In the genomic region with DNA sequence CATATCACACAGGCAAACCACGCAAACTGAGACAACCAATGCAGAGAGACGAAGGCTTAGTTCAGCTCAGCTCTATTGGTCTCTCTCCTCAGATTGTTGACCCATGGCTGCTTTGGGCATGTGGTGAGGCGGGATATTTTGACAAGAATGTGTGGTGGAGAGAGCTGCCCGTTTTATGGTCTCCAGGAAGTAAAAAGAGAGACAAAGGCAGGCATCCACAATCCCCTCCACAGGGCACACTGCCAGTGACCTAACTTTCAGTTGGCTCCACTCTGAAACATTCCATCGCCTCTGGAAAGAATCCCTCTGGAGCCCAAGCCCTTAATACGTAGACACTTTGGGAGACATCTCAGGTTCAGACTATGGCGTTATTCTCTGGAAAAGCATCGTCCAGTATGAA, we compare ENCODE assay signal across 10 mouse cellular contexts. TPM values are rescaled to one million over a fixed set of nuclear protein-coding genes. Genes with fewer than 3 reads are reported as not detected.
DNase-seq lines count a peak whose midpoint lies in the region; ATAC-seq and TF ChIP-seq lines count a peak whose summit lies in the region.
"Had no signal": no experiment of that assay in that cellular context is flagged by ENCODE, and none has a peak within 500 bp of the region (broad histone marks: within the 10 kb centered on the region; RNA-seq: fewer than 3 reads in every experiment).

No protein-coding gene starts in this region.

- H3K4me1 ChIP-seq in heart, embryonic 16.5 days (ENCODE audit: control insufficient read depth, insufficient read depth, low read length): peaks cover 8% of the 10 kb centered on the region
- peaks cover 22% of the 10 kb centered on the region for H3K4me1 ChIP-seq in limb, embryonic 12.5 days (replicated peaks)
- peaks cover 23% of the 10 kb centered on the region for H3K4me1 ChIP-seq in limb, embryonic 10.5 days
- H3K4me1 ChIP-seq in midbrain, embryonic 10.5 days: peaks cover 10% of the 10 kb centered on the region

- H3K9me3 ChIP-seq in heart, embryonic 16.5 days (replicated peaks; ENCODE audit: control insufficient read depth, low read length): no peaks in the 10 kb centered on the region
- no peaks in the 10 kb centered on the region for H3K9me3 ChIP-seq in limb, embryonic 12.5 days
- no peaks in the 10 kb centered on the region for H3K9me3 ChIP-seq in limb, embryonic 10.5 days (replicated peaks)
- H3K9me3 ChIP-seq in midbrain, embryonic 10.5 days (replicated peaks): no peaks in the 10 kb centered on the region
- H3K9me3 ChIP-seq: megakaryocyte, embryonic 14.5 days had no signal

- peak overlapping the region; percentile 45; the same call in 1 of the 2 replicates for H3K27ac ChIP-seq in heart, embryonic 16.5 days (ENCODE audit: low read length)
- H3K27ac ChIP-seq in limb, embryonic 12.5 days: 0 out of 2 replicates have a peak overlapping the region, but pooled peaks have one; percentile 5
- no peak overlapping the region for H3K27ac ChIP-seq in limb, embryonic 10.5 days
- H3K27ac ChIP-seq in midbrain, embryonic 10.5 days (replicated peaks): no peak overlapping the region

- H3K36me3 ChIP-seq in heart, embryonic 16.5 days (ENCODE audit: control insufficient read depth, insufficient read depth): no peaks in the 10 kb centered on the region
- no peaks in the 10 kb centered on the region for H3K36me3 ChIP-seq in limb, embryonic 12.5 days
- no peaks in the 10 kb centered on the region for H3K36me3 ChIP-seq in limb, embryonic 10.5 days
- no peaks in the 10 kb centered on the region for H3K36me3 ChIP-seq in midbrain, embryonic 10.5 days

- H3K4me2 ChIP-seq in heart, embryonic 16.5 days (ENCODE audit: low read depth, low read length): no peak overlapping the region
- H3K4me2 ChIP-seq in limb, embryonic 12.5 days: no peak overlapping the region

- TF ChIP-seq CTCF in brain, embryonic 14.5 days (IDR thresholded peaks at IDR 0.05; ENCODE audit: borderline replicate concordance, extremely low read depth, insufficient read depth, insufficient read length): no peak

- DNase-seq in heart, adult 9 months (ENCODE audit: low spot score in 2 of 2): no peak
- no peak for DNase-seq in limb, embryonic 10.5 days (ENCODE audit: low spot score)
- DNase-seq in brain, embryonic 14.5 days (ENCODE audit: low read depth): peak; percentile 53
- DNase-seq in lung, postnatal 14 days: peak; percentile 52
- DNase-seq in midbrain, embryonic 10.5 days (ENCODE audit: low spot score): no peak
- DNase-seq in thymus, postnatal 4 days: no peak
- DNase-seq: kidney, postnatal 14 days had no signal

- no peaks in the 10 kb centered on the region for H3K27me3 ChIP-seq in heart, embryonic 16.5 days (ENCODE audit: control insufficient read depth, insufficient read depth, low read length)
- no peaks in the 10 kb centered on the region for H3K27me3 ChIP-seq in limb, embryonic 12.5 days
- H3K27me3 ChIP-seq in limb, embryonic 10.5 days (ENCODE audit: low read depth, poor library complexity, severe bottlenecking): no peaks in the 10 kb centered on the region
- no peaks in the 10 kb centered on the region for H3K27me3 ChIP-seq in midbrain, embryonic 10.5 days (ENCODE audit: low read depth, poor library complexity, severe bottlenecking)

- no peak overlapping the region for H3K4me3 ChIP-seq in heart, embryonic 16.5 days (ENCODE audit: low read length)
- H3K4me3 ChIP-seq in limb, embryonic 12.5 days (replicated peaks): no peak overlapping the region
- H3K4me3 ChIP-seq in limb, embryonic 10.5 days: no peak overlapping the region
- H3K4me3 ChIP-seq in midbrain, embryonic 10.5 days: no peak overlapping the region
- H3K4me3 ChIP-seq: megakaryocyte, embryonic 14.5 days had no signal

- 47% methylated on average over 8 of the region's 8 CpGs for WGBS in heart, embryonic 16.5 days
- WGBS in limb, embryonic 12.5 days: 80% methylated on average over 8 of the region's 8 CpGs
- 81% methylated on average over 8 of the region's 8 CpGs for WGBS in limb, embryonic 10.5 days
- WGBS in midbrain, embryonic 10.5 days: 76% methylated on average over 8 of the region's 8 CpGs

- no peak overlapping the region for H3K9ac ChIP-seq in heart, embryonic 16.5 days (ENCODE audit: low read length)
- no peak overlapping the region for H3K9ac ChIP-seq in limb, embryonic 12.5 days (replicated peaks)

- TF ChIP-seq POLR2A in brain, embryonic 14.5 days (IDR thresholded peaks at IDR 0.05; ENCODE audit: borderline replicate concordance, extremely low read depth, insufficient read depth, insufficient read length, poor library complexity, severe bottlenecking): no peak

- no peak for ATAC-seq in heart, embryonic 16.5 days (replicated peaks; ENCODE audit: extremely low read depth, insufficient read depth, low FRiP score)
- ATAC-seq in limb, embryonic 12.5 days (ENCODE audit: insufficient number of reproducible peaks, insufficient read depth, low FRiP score, low TSS enrichment, low read depth): no peak

RNA-seq across cellular contexts. Expression of a gene that starts 10.8 kb away (rescaled TPM):
- 13.1 and 14.4 TPM in 2 replicates for polyA plus RNA-seq in heart, embryonic 16.5 days (2015; fragmentation: Nextera tagmentation; extraction: Ambion mirVana)
- 29.7 and 34.7 TPM in 2 replicates for polyA plus RNA-seq in limb, embryonic 12.5 days (2016; fragmentation: Nextera tagmentation; extraction: Ambion mirVana)
- polyA plus RNA-seq in limb, embryonic 10.5 days (2016; fragmentation: Nextera tagmentation; extraction: Ambion mirVana): 34.3 and 37.1 TPM in 2 replicates
- polyA plus RNA-seq in brain, embryonic 14.5 days (2012; rRNA removed): 32.0 and 34.8 TPM in 2 replicates
- polyA plus RNA-seq in midbrain, embryonic 10.5 days (2016; fragmentation: Nextera tagmentation; extraction: Ambion mirVana): 24.7 and 28.9 TPM in 2 replicates

RNA-seq across cellular contexts. Expression of a gene that starts 56.7 kb away (rescaled TPM):
- polyA plus RNA-seq in heart, embryonic 16.5 days (2015; fragmentation: Nextera tagmentation; extraction: Ambion mirVana): 11.5 and 12.5 TPM in 2 replicates
- polyA plus RNA-seq in limb, embryonic 12.5 days (2016; fragmentation: Nextera tagmentation; extraction: Ambion mirVana): 26.9 and 28.1 TPM in 2 replicates
- 20.3 and 20.9 TPM in 2 replicates for polyA plus RNA-seq in limb, embryonic 10.5 days (2016; fragmentation: Nextera tagmentation; extraction: Ambion mirVana)
- 27.8 and 29.7 TPM in 2 replicates for polyA plus RNA-seq in brain, embryonic 14.5 days (2012; rRNA removed)
- polyA plus RNA-seq in midbrain, embryonic 10.5 days (2016; fragmentation: Nextera tagmentation; extraction: Ambion mirVana): 22.6 and 22.7 TPM in 2 replicates

Comparison
In these comparisons a context has a peak if more than half of its experiments do, and no peak if none do; other contexts are left out.
1. H3K27ac ChIP-seq: peak in heart, embryonic 16.5 days (single experiment) and limb, embryonic 12.5 days (single experiment); none in limb, embryonic 10.5 days (single experiment) and midbrain, embryonic 10.5 days (single experiment).
2. DNase-seq: peak in brain, embryonic 14.5 days (single experiment) and lung, postnatal 14 days (single experiment); none in heart, adult 9 months (0 of 2), limb, embryonic 10.5 days (single experiment), midbrain, embryonic 10.5 days (single experiment) and thymus, postnatal 4 days (single experiment).